Mouse (Mus musculus): ENCODE results near the gene Fras1. TPM values are rescaled to one million over a fixed set of nuclear protein-coding genes. Genes with fewer than 3 reads are reported as not detected.

The Fras1 gene
- total RNA-seq, 2 experiments from 2014 or later: 1.2 to 1.9 TPM

GRCm38 (mm10) chr5:96639213-96639910 is 265.6 kb downstream of the Fras1 start:
- DNase-seq (ENCODE audit: low spot score in 2 of 2): no peak

- DNase-seq (ENCODE audit: low spot score in 2 of 2): no peak
Measured at GRCm38 (mm10) chr5:96641297-96641696, 267.5 kb downstream of the Fras1 start.

- no peak for DNase-seq (ENCODE audit: low spot score in 2 of 2)
Measured at GRCm38 (mm10) chr5:96675676-96676075, 301.9 kb downstream of the Fras1 start.

DNA sequence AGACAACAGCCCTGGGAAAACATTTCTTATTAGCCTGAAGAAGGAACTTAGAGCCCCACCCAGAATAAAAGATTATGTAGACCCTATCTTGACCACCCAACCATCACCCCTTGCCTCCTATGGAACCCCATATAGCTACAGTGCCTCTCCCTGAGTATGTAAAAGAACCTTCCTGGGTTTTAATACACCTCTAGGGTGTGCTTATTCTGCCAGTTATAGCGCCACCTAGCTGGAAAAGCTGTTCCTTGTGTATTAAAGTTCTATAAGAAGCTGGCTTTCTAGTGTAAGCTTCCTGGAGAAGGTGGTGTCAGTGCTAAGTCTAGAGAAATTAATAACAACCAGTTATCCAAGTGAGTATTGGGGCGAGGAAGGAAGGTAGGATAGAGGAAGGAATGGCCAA is 303.7 kb downstream of the Fras1 start:
- peak in 1 of 2 experiments; percentile 28 for DNase-seq (ENCODE audit: low spot score in 2 of 2)

DNA sequence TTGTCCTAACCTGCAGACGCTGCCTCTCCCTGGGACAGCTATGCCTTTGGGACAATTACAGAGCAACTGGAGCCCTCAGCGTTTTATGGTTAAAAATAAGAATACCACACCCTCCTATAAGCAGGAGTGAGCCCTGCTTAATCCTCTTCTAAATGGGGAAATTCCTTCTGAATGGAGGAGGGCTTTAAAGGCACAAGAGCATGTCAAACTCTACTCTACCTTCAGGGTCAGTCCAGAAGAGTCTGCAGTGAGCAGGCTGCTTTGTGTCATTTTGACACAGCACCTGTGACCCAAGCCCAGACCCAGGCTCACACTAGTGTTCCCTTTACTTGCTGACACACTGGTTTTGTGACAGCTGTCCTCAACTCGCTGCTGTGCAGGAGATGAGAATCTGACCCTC is 307.3 kb downstream of the Fras1 start:
- no peak for DNase-seq (ENCODE audit: low spot score in 2 of 2)

- DNase-seq (ENCODE audit: low spot score in 2 of 2): no peak
Measured at GRCm38 (mm10) chr5:96682777-96683176, 309.0 kb downstream of the Fras1 start.

DNA sequence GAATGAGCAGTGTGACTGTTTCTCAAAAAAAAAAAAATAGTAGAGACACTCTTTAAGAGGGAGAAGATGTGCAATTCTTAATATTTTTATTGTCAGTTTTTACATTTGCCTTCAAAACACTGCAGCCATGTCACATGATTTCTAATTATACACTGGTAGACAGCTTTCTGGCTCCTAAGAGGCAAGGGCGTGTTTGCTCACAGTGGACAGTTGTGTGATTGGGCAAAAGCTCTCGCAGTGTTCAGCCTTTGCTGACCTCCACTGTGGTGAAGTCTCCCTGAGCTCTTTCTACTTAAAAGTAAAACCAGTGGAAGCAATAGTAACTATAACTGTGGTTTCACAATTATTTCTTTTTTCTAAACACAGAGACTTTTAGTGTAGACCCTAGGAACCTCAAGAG is 315.1 kb downstream of the Fras1 start:
- DNase-seq (ENCODE audit: low spot score in 2 of 2): no peak

DNA sequence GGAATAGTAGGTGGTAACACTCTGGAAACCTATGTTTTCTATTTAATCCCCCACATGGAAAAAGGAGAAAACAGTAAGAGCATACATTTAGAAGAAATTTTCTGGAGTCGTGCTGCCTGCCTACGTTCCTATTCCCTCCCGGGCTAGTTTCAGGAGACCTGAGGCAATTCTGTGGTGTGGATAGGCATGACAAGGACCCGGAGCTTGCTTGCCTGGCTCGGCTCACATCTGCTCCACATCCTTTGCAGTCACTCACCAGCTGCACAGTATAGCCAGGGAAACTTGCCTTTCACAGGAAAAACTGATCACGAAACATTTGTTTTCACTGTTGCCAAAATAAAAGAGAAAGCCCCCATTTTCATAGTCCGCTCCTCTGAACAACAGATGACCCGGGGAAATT is 325.2 kb downstream of the Fras1 start:
- DNase-seq (ENCODE audit: low spot score in 2 of 2): no peak

DNA sequence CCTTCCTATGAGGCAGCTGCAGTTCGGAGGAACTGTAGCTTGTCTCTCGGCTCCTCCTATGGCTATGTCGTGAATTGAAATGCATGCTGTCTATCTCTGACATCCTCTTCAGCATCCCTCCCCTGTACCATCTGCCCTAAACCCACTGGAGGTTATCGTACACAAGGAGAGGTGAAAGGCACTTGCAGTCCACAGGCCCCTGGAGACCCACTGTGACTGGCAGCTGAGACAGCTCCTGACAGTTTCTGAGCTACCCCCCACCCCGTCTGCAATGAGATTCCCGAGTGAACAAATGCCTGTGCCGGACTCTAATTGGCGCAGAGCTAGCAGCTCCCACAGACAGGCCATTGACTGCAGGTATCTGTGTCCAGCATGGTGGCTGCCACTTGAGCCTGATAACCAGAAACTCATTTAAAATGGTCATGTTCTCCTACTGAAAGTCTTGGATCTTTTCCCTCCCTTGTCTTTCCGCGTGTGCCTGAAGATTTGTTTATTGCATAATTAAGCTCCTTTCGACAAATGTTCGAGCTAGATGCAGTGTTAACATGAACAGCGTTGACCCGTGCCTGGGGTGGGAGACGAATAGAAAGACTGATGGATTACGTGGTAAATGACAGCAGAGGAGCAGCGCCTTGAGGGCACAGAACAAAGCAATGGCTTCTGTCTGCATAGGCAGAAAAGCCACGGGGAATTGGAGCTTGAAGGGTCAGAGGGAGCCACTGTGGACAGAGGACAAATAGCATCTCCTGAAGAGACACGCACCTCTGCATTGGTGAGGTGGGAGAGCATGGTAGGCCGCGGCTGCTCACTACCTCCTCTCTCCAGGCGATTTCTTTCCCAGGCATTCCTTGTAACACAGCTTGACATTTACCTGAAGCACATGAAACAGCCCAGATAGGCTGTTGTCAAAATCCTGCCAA is 329.2 kb downstream of the Fras1 start:
- DNase-seq (ENCODE audit: low spot score in 2 of 2): no peak

GRCm38 (mm10) chr5:96708515-96708914 is 334.8 kb downstream of the Fras1 start:
- DNase-seq (ENCODE audit: low spot score in 2 of 2): no peak

GRCm38 (mm10) chr5:96712089-96712684 is 338.4 kb downstream of the Fras1 start:
- no peak for DNase-seq (ENCODE audit: low spot score in 2 of 2)

DNA sequence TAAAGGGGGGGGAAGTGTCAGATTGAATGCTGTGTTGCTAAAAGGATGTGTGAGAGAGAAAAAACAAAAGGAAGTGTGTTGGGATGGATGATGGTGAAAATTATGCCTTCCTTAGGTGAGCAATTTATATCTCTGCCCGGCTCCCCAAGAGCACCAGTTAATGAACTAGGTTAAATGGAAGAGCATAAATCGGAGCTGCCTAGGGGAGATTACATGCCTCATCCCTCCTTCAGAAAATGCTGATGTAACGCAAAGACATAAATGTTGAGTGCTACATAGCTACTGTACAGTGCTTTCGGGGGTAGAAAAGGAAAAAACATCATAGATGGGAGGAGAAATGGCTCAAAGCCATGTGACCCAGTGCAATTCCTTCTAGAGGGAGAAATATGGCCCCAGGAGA is 339.0 kb downstream of the Fras1 start:
- DNase-seq (ENCODE audit: low spot score in 2 of 2): no peak

DNA sequence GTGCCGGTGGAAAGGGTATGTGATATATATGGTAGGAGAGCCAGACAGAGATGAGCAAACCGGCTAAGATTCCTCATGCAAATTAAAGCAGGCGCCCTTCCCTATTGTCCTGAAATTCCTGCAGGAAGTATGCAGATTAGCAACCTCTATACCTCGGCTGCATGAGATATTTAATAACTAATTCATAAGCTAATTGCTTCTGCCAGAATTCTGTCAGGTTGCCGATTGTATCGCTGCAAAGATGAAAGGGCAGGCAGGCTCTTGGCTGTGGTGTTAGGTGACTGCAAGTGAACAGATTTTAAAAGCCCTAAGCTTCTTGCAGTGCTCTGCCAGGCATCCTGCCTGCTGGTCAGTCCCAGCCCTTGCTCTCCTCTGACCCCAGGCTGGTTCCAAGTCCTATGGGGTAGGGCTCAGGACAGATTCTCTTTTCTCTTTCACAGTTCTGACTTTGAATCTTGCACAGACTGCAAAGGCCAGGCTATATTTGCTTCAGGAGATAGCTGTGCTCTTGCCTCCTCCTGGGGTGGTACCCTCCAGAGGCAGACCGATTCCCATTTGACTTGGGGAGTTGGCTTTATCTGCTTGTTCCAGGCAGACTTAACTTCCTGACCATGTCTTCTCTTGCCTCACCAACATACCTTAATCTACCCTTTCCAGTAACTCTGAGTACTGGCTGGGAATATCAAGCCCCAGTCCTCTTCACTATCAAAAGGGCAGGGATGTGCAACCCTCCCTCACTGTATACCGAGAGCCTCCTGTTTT is 342.7 kb downstream of the Fras1 start:
- DNase-seq (ENCODE audit: low spot score in 2 of 2): no peak

- DNase-seq (ENCODE audit: low spot score in 2 of 2): no peak
Measured at GRCm38 (mm10) chr5:96717690-96718089, 343.9 kb downstream of the Fras1 start.

- no peak for DNase-seq (ENCODE audit: low spot score in 2 of 2)
Measured at GRCm38 (mm10) chr5:96718601-96719000, 344.8 kb downstream of the Fras1 start.

- DNase-seq (ENCODE audit: low spot score in 2 of 2): no peak
Measured at GRCm38 (mm10) chr5:96719221-96719620, 345.5 kb downstream of the Fras1 start.

- DNase-seq (ENCODE audit: low spot score in 2 of 2): no peak
Measured at GRCm38 (mm10) chr5:96722690-96723089, 348.9 kb downstream of the Fras1 start.

GRCm38 (mm10) chr5:96739138-96739878 is 365.6 kb downstream of the Fras1 start:
- DNase-seq (ENCODE audit: low spot score in 2 of 2): no peak

DNA sequence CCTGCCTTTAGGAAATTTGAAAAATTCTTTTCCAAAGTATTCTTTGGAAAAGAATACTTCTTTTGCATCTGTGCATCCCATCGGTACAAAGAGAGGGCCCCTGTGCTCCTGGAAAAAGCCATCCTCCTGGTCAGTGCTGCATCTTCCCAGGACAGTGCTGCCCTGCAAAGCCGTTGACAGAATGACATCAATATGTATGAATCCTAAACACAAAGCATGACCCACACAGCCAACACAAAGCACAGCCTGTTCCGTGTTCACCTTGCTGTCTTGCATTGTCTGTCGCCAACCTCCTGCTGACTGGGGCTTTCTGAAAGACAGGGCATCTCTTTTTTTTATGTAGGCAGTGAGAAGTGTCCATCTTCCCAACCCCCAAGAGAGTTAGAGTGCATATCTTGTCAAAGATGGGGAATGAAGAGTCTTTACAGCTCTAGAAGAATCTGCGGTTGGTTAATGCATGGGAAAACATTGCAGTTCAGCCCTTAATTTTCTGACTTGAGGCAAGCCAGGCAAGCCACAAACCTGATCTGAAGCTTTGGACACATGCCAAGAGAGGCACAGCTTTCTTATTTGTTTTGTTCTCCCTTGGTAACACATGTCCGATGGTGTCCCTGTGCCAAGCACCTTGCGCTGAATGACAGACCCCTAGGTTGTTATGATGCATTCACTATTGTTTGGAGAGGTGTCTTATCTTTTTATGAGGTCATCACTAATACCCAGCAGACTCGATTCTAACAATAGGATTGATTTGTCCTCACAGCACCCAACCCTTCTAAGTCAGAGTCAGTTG is 373.6 kb downstream of the Fras1 start:
- no peak for DNase-seq (ENCODE audit: low spot score in 2 of 2)

- DNase-seq (ENCODE audit: low spot score in 2 of 2): no peak
Measured at GRCm38 (mm10) chr5:96757615-96758014, 383.9 kb downstream of the Fras1 start.
